Mouse (Mus musculus): Measurements from ENCODE around the gene Chchd6.

Chchd6 gene

GRCm38 (mm10) chr6:89508263-89508662 lies 87.2 kb downstream of the Chchd6 start:
- DNase-seq (ENCODE audit: low spot score) = no peak

GRCm38 (mm10) chr6:89499961-89500360 lies 95.5 kb downstream of the Chchd6 start:
- DNase-seq (ENCODE audit: low spot score) = no peak

GRCm38 (mm10) chr6:89498764-89499516 lies 96.5 kb downstream of the Chchd6 start:
- DNase-seq (ENCODE audit: low spot score) = no peak

- DNase-seq (ENCODE audit: low spot score) = no peak
Measured at GRCm38 (mm10) chr6:89496916-89497315, 98.5 kb downstream of the Chchd6 start.

- DNase-seq (ENCODE audit: low spot score) = no peak
Measured at GRCm38 (mm10) chr6:89492368-89492767, 103.1 kb downstream of the Chchd6 start.

GRCm38 (mm10) chr6:89490369-89490768 lies 105.1 kb downstream of the Chchd6 start:
- no peak for DNase-seq (ENCODE audit: low spot score)

DNA sequence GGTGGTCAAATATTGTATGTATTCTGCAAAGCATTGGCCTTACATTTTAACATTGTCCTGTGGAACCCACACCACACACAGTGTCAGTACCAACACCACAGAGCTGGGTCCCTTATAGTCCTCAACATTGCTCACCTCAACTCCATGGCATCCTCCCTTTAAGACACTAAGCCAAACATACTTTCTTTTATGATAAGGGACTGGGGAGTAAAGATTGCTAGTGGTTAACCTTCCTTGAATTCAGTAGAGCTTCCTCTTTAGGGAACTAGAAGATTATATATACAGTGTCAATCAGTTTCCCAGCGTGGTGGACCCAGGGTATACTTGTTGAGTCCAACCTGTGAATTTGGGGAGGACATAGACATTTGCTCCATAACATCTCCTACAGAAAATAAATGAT lies 105.9 kb downstream of the Chchd6 start:
- DNase-seq (ENCODE audit: low spot score) = no peak

DNA sequence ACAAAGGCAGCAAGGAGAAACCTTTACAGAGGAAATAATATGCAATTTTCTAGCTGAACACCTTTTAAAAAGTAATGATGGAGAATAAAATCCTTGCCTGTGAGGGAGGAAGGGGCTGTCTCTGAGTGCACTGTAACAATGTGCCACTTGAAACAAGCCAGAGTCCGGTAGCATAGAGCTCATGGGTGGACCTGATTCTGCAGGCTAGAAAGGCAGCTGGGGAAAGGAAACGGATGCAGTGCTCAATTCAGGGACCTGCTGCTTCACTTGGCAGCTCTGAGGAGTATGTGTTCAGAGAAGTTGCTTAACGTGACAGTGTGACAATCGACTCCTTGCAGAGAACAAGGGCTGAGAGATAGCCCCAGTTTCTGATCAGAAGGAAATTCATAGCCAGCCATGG lies 109.4 kb downstream of the Chchd6 start:
- no peak for DNase-seq (ENCODE audit: low spot score)

DNA sequence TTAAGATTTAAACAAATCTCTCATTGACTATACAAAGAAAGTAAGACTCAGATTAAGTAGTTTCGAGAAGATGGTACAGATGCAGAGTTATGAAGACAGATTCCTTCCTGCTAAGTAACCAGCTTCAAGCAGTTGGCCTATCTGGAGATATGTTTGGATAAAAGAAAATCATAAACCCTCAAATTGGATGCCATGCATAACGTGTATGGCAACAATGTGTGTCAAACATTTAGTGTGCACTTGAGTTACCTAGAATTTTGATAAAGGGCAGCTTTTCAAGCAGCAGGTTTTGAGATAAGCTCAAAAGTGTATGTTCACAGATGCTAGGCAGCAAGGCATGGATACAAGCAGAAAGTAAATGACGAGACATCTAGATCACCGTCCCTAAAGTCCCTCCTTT lies 114.3 kb downstream of the Chchd6 start:
- no peak for DNase-seq (ENCODE audit: low spot score)

DNA sequence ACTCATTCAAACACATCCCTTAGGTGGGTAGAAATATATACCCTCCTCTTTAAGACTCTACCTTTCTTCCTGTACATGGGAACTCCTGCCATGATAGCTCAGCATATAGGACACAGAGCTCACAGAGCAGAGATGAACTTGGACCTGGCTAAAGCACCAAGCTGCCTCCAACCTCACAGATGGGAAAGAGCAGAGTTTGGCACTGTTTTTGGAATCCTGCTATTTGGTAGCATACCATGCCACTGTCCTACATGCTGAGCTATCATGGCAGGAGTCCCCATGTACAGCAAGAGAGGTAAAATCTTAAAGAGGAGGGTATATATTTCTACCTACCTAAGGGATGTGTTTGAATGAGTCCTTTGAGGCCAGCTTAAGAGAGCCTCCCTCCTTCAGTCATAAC lies 127.5 kb downstream of the Chchd6 start:
- DNase-seq (ENCODE audit: low spot score) = no peak

GRCm38 (mm10) chr6:89467290-89467689 lies 128.2 kb downstream of the Chchd6 start:
- DNase-seq (ENCODE audit: low spot score) = no peak

- no peak for DNase-seq (ENCODE audit: low spot score)
Measured at GRCm38 (mm10) chr6:89466875-89467274, 128.6 kb downstream of the Chchd6 start.

GRCm38 (mm10) chr6:89466053-89466708 lies 129.3 kb downstream of the Chchd6 start:
- DNase-seq (ENCODE audit: low spot score) = no peak

GRCm38 (mm10) chr6:89462223-89462760 lies 133.2 kb downstream of the Chchd6 start:
- no peak for DNase-seq (ENCODE audit: low spot score)

GRCm38 (mm10) chr6:89461250-89462222 lies 133.9 kb downstream of the Chchd6 start:
- DNase-seq (ENCODE audit: low spot score) = peak; percentile 39

- no peak for DNase-seq (ENCODE audit: low spot score)
Measured at GRCm38 (mm10) chr6:89459634-89460033, 135.8 kb downstream of the Chchd6 start.

- DNase-seq (ENCODE audit: low spot score) = no peak
Measured at GRCm38 (mm10) chr6:89457601-89458000, 137.9 kb downstream of the Chchd6 start.

DNA sequence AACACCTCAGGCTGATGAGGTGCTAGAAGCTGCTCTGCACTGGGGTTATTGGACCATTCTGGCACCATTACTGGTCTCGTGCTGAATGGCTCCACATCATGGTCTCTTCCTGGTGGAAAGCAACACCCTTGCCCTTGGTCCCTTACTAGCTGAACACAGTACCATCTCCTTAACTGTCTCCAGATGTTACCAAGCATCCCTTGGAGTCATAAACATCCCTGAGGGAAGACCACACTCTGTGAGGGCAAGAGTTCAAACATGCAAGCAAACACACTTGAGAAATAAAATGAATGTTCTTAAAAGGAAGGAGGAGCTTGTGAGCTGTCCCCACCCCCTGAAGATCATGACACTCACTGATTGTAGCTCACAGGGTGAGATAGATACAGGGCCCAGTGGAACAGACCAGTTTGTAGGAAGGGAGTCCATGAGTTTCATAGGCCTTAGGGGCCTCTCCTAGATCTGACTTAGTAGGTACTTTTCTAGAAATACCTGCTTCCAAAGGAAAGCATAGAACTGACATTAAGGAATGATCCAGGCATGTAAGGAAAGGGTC lies 139.0 kb downstream of the Chchd6 start:
- DNase-seq (ENCODE audit: low spot score) = no peak

DNA sequence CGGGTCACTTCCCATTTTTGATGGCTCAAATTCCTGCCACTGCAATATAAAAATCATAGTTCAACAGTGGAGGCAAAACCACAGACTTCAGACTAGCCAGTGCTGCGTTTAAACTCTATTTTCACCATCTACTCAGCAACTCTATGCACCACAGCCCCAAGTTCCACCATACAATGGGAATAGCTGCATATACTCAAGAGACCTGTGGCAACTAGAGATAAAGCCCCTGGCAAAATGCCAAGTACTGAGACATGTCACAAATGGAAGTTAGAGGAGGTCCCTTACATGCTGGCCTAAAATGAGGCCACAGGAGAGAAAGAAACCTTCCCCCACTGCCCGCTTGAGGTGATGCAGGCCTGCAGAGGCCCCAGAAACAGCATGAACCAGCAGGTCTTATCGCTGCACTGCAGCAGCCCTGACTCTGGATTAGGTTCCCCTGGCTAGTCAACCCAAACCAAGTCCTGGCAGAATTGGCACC lies 139.9 kb downstream of the Chchd6 start:
- DNase-seq (ENCODE audit: low spot score) = no peak

DNA sequence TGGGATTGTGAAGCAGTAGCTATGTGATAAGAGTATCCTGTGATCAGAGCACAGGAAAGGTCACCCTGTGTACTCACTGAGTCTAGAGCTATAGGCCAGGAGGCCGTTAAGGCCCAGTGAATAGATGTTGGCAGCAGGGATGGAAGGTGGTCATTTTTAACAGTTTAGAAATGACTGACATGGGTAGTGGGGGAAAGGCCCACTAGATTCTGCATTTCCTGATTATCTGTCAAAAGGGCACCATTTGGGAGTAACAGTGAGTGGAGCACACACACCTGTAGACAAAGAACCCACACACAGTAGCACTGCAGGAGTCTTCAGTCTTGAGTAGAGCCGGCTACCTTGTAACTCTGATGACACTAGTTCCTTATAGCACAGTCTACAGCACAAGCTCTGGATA lies 141.0 kb downstream of the Chchd6 start:
- no peak for DNase-seq (ENCODE audit: low spot score)

DNA sequence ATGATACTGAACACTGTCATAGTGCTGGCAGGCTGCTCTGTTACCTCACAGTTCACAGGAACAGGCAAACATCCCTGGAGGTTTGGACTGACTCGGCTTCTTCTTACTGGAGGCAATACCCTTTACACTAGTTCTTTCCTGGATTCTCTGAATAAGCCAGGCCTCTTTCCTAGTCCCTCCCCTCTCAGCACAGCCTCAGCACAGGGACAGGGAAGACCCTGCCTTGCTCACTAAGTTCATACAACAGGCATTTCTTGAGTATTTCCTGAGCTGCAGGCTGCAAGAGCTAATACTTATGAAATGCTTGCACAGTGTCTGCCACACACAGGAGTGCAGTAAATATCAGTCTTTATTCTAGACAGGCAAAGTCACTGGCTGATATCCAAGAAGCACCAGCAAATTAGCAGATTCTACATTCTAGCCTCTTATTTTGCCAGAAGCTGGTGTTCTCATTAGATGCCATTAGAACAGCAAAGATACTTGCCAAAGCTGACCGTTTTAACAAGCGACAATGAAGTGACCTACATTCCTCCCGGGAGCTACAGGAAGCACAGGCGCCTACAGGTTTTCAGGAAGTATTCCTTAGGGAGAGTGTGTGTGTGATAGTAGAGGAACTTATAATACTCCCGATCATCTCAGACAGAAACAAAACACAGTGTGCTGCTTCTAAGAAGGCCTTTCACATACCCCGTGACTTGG lies 142.3 kb downstream of the Chchd6 start:
- DNase-seq (ENCODE audit: low spot score) = no peak

All from urinary bladder, postnatal 14 days (tissue).